Mouse (Mus musculus) MEL (cell line): ENCODE results near the gene Man2a1. TPM values are rescaled to one million over a fixed set of nuclear protein-coding genes. Genes with fewer than 3 reads are reported as not detected.

Source experiments
- DNase-seq: peaks from one replicate; pipeline ENCODE4 v3.0.0; 2011; ENCODE audit warnings: low read depth, low spot score
- H3K27ac ChIP-seq: 2 replicates; pipeline ENCODE4 v1.5.1; 2012; ENCODE audit warnings: low read depth, mild to moderate bottlenecking, control low read depth, low read length, moderate library complexity; ENCODE audit not compliant: control insufficient read depth
- H3K27me3 ChIP-seq, 2 experiments: fragments of 150-350 bp in 1 of 2; sonication (generic) in 1 of 2; 2 replicates each; pipeline ENCODE4 v1.6.1; 2012; ENCODE audit warnings: low read length in 2 of 2, mild to moderate bottlenecking in 2 of 2, improper control_type of control experiment in 1 of 2, moderate library complexity in 1 of 2; ENCODE audit not compliant: insufficient read depth in 2 of 2, control insufficient read depth in 1 of 2
- H3K36me3 ChIP-seq, 2 experiments: 2 replicates each; pipeline ENCODE4 v1.6.1; 2012 to 2014; ENCODE audit warnings: low read length in 2 of 2, improper control_type of control experiment in 1 of 2, inconsistent platforms in 1 of 2, mild to moderate bottlenecking in 1 of 2; ENCODE audit not compliant: insufficient read depth in 2 of 2, control insufficient read depth in 1 of 2
- H3K4me1 ChIP-seq, 2 experiments: fragments of 150-350 bp in 1 of 2; sonication (generic) in 1 of 2; 2 replicates each; pipeline ENCODE4 v1.6.1; 2012; ENCODE audit warnings: low read length in 2 of 2, improper control_type of control experiment in 1 of 2, mild to moderate bottlenecking in 1 of 2; ENCODE audit not compliant: insufficient read depth in 2 of 2, control insufficient read depth in 1 of 2
- H3K4me3 ChIP-seq, 2 experiments: fragments of 150-350 bp in 1 of 2; sonication (generic) in 1 of 2; 2 replicates each; pipeline ENCODE4 v1.5.1; 2012; ENCODE audit warnings: low read depth in 2 of 2, low read length in 2 of 2, mild to moderate bottlenecking in 2 of 2, moderate library complexity in 2 of 2, control low read depth in 1 of 2, improper control_type of control experiment in 1 of 2; ENCODE audit not compliant: control insufficient read depth in 1 of 2, insufficient read depth in 1 of 2
- H3K79me2 ChIP-seq: 2 replicates; pipeline ENCODE4 v1.6.1; 2012; ENCODE audit warnings: mild to moderate bottlenecking, low read length, moderate library complexity; ENCODE audit not compliant: control insufficient read depth, poor library complexity, insufficient read depth
- H3K9ac ChIP-seq: 2 replicates; pipeline ENCODE4 v1.6.1; 2012; ENCODE audit warnings: low read depth, mild to moderate bottlenecking, control low read depth, low read length, moderate library complexity; ENCODE audit not compliant: control insufficient read depth, poor library complexity, severe bottlenecking
- H3K9me3 ChIP-seq: fragments of 150-350 bp; sonication (generic); replicated peaks from 2 replicates; pipeline ENCODE4 v1.6.1; 2012; ENCODE audit warnings: mild to moderate bottlenecking, low read length, improper control_type of control experiment, moderate library complexity; ENCODE audit not compliant: insufficient read depth
- BHLHE40 ChIP-seq: IDR thresholded peaks from 2 replicates; pipeline ENCODE4 v1.6.1; 2012; ENCODE audit warnings: low read depth, mild to moderate bottlenecking, inconsistent platforms, low read length, improper control_type of control experiment, borderline replicate concordance
- CTCF ChIP-seq, 3 experiments: IDR thresholded peaks in 2 of 3; conservative IDR thresholded peaks in 1 of 3; 2 replicates each; pipeline ENCODE4 v1.5.1; 2011 to 2012; ENCODE audit warnings: low read length in 3 of 3, low read depth in 2 of 3, mild to moderate bottlenecking in 2 of 3, improper control_type of control experiment in 1 of 3, inconsistent platforms in 1 of 3, mixed read lengths in 1 of 3, moderate library complexity in 1 of 3; ENCODE audit not compliant: control insufficient read depth in 1 of 3, insufficient read depth in 1 of 3, poor library complexity in 1 of 3, severe bottlenecking in 1 of 3
- EP300 ChIP-seq, 2 experiments: IDR thresholded peaks; 2 replicates each; pipeline ENCODE4 v1.6.1; 2011; ENCODE audit warnings: improper control_type of control experiment in 2 of 2, low read length in 2 of 2, low read depth in 1 of 2, mild to moderate bottlenecking in 1 of 2
- ETS1 ChIP-seq: IDR thresholded peaks from 2 replicates; pipeline ENCODE4 v1.6.1; 2012; ENCODE audit warnings: low read depth, mild to moderate bottlenecking, inconsistent platforms, low read length, improper control_type of control experiment, moderate library complexity
- GATA1 ChIP-seq: IDR thresholded peaks from 2 replicates; pipeline ENCODE4 v1.6.1; 2011; ENCODE audit warnings: low read depth, low read length, improper control_type of control experiment
- MEF2A ChIP-seq: IDR thresholded peaks from 2 replicates; pipeline ENCODE4 v1.6.1; 2014; ENCODE audit warnings: low read depth, mild to moderate bottlenecking, inconsistent platforms, low read length, improper control_type of control experiment; ENCODE audit not compliant: poor library complexity, insufficient replicate concordance, severe bottlenecking; ENCODE audit errors: extremely low read depth
- MXI1 ChIP-seq: IDR thresholded peaks from 2 replicates; pipeline ENCODE4 v1.6.1; 2011; ENCODE audit warnings: mild to moderate bottlenecking, low read depth, low read length, improper control_type of control experiment
- MYB ChIP-seq: IDR thresholded peaks from 2 replicates; pipeline ENCODE4 v1.6.1; 2011; ENCODE audit warnings: mild to moderate bottlenecking, low read depth, low read length, improper control_type of control experiment
- MYC ChIP-seq: IDR thresholded peaks from 2 replicates; pipeline ENCODE4 v1.6.1; 2011; ENCODE audit warnings: low read depth, mild to moderate bottlenecking, low read length, improper control_type of control experiment, moderate library complexity
- NELFE ChIP-seq: IDR thresholded peaks from 2 replicates; pipeline ENCODE4 v1.6.1; 2011; ENCODE audit warnings: low read depth, low read length, improper control_type of control experiment
- NRF1 ChIP-seq: IDR thresholded peaks from 2 replicates; pipeline ENCODE4 v1.6.1; 2014; ENCODE audit warnings: low read depth, mild to moderate bottlenecking, inconsistent platforms, low read length, improper control_type of control experiment, moderate library complexity; ENCODE audit not compliant: poor library complexity, insufficient read depth, severe bottlenecking
- POLR2A ChIP-seq, 2 experiments: IDR thresholded peaks; 2 replicates each; pipeline ENCODE4 v1.6.1; 2011 to 2012; ENCODE audit warnings: low read length in 2 of 2, mild to moderate bottlenecking in 2 of 2, control low read depth in 1 of 2, improper control_type of control experiment in 1 of 2, low read depth in 1 of 2, moderate library complexity in 1 of 2; ENCODE audit not compliant: control insufficient read depth in 1 of 2, insufficient read depth in 1 of 2, poor library complexity in 1 of 2
- POLR2AphosphoS5 ChIP-seq: IDR thresholded peaks from 2 replicates; pipeline ENCODE4 v1.6.1; 2012; ENCODE audit warnings: low read depth, borderline replicate concordance, mild to moderate bottlenecking, inconsistent platforms, low read length, moderate library complexity, mixed read lengths
- SIN3A ChIP-seq: IDR thresholded peaks from 2 replicates; pipeline ENCODE4 v1.6.1; 2012; ENCODE audit warnings: low read length, improper control_type of control experiment, inconsistent platforms
- TBP ChIP-seq: IDR thresholded peaks from 2 replicates; pipeline ENCODE4 v1.8.0; 2011; ENCODE audit warnings: low read depth, low read length, improper control_type of control experiment
- USF2 ChIP-seq, 2 experiments: IDR thresholded peaks; 2 replicates each; pipeline ENCODE4 v1.6.1; 2011 to 2012; ENCODE audit warnings: improper control_type of control experiment in 2 of 2, low read length in 2 of 2, borderline replicate concordance in 1 of 2, inconsistent platforms in 1 of 2, low read depth in 1 of 2, mild to moderate bottlenecking in 1 of 2; ENCODE audit not compliant: insufficient read depth in 1 of 2
- ZC3H11A ChIP-seq: IDR thresholded peaks from 2 replicates; pipeline ENCODE4 v1.6.1; 2012; ENCODE audit warnings: low read depth, mild to moderate bottlenecking, inconsistent platforms, low read length, improper control_type of control experiment
- ZNF384 ChIP-seq: IDR thresholded peaks from 2 replicates; pipeline ENCODE4 v1.6.1; 2012; ENCODE audit warnings: low read depth, mild to moderate bottlenecking, inconsistent platforms, low read length, improper control_type of control experiment
- polyA plus RNA-seq, 2 experiments: library from polyadenylated mRNA; stranded (reverse) in 1 of 2; unstranded in 1 of 2; fragments of >175 nt in 1 of 2; fragments of >200 nt in 1 of 2; gene quantifications; 2 replicates each; pipeline versions ENCODE4 v1.2.1 to v1.2.4; 2012; ENCODE audit warnings: low replicate concordance in 2 of 2, low read depth in 1 of 2; ENCODE audit not compliant: insufficient read length in 2 of 2, insufficient read depth in 1 of 2, missing spikeins in 1 of 2
- total RNA-seq: library from RNA; depleted of rRNA; stranded (reverse); fragments of 300-350 nt; gene quantifications from 2 replicates; pipeline ENCODE4 v1.2.3, GENCODE M21; 2012

Gene Man2a1
- total and polyA plus RNA-seq, 3 experiments = 8.7 to 27.5 (median 9.1) TPM

DNA sequence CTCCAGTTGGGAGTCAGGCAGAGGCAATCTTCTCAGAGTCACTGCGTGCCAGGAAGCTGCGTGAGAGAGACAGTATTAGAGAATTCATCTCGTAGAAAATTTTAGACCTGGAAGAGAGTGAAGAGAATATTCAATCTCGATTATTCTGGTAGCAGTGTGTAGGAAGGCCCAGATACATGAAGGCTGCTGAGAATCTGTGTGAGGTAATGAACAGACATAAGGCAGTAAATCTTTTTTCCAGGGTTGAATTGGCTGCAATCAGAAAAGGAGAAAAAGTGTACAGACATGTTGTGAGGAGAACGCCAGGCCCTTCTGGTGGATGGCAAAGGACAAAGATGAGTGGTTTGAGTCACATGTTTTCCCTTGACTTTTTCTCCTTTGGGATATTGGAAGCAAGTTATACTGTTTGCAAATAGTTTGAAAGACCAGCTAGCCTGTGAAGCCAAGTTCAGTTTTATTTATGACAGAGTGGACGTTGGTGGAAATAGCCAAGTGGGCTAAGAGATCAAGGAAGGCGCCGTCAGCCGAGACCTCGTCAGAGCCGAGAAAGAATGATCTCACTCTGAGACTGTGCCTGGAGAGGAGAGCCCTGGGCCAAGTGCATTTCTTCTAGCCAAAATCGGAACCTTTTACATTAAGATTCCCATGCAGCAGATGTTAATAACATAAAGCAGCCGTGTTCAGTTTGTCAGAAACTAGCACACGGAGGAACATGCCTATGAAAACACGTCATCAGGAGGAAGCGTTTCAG is 11.8 kb downstream of the Man2a1 start (continued):
- no peak for TF ChIP-seq MEF2A

DNA sequence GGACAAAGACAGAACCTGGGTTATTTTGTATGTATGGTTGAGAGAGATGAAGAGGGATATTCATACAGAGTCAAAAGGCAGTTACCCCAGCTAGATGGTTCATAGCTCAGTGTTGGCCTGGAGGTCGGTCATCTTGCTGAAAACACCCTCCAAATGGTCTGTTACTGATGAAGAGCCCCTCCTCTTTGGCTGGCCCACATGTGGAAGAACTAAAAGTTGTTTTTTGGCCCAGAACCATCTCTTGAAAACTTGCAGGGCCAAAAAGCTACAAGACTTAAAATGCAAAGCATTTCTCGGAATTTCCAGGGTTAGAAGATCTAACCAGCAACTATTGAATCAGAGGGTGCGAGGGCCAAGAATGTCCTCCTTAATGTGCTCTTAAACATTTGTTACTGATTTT is 12.4 kb downstream of the Man2a1 start:
- H3K4me1 ChIP-seq = peaks cover under 1 to 4% of the 10 kb centered on the region in 2 experiments; a peak in 2 of 4 replicates
- no peak for DNase-seq
- no peaks in the 10 kb centered on the region for H3K9me3 ChIP-seq
- H3K4me3 ChIP-seq = no peak overlapping the region
- H3K27ac ChIP-seq = no peak overlapping the region
- no peaks in the 10 kb centered on the region for H3K27me3 ChIP-seq
- no peak overlapping the region for H3K9ac ChIP-seq
- H3K79me2 ChIP-seq = peaks cover 6% of the 10 kb centered on the region; the same call in 1 of the 2 replicates
- H3K36me3 ChIP-seq = peaks cover 0 to 5% of the 10 kb centered on the region in 2 experiments
- TF ChIP-seq MYB = no peak
- TF ChIP-seq GATA1 = no peak
- TF ChIP-seq CTCF (IDR thresholded peaks at IDR 0.05 in 2 of 3, conservative IDR thresholded peaks at IDR 0.05 in 1 of 3; ENCODE audit: control insufficient read depth in 1 of 3, insufficient read depth in 1 of 3, low read depth in 2 of 3, low read length in 3 of 3, poor library complexity in 1 of 3, severe bottlenecking in 1 of 3) = no peak
- no peak for TF ChIP-seq ETS1
- TF ChIP-seq BHLHE40 = no peak
- no peak for TF ChIP-seq POLR2A (IDR thresholded peaks at IDR 0.05; ENCODE audit: control insufficient read depth in 1 of 2, insufficient read depth in 1 of 2, low read depth in 1 of 2, low read length in 2 of 2, poor library complexity in 1 of 2)
- TF ChIP-seq NRF1 = no peak
- TF ChIP-seq TBP = no peak
- no peak for TF ChIP-seq MEF2A
- no peak for TF ChIP-seq ZNF384
- TF ChIP-seq SIN3A = no peak
- TF ChIP-seq ZC3H11A = no peak
- no peak for TF ChIP-seq MYC
- no peak for TF ChIP-seq USF2 (IDR thresholded peaks at IDR 0.05; ENCODE audit: borderline replicate concordance in 1 of 2, insufficient read depth in 1 of 2, low read depth in 1 of 2, low read length in 2 of 2)
- TF ChIP-seq EP300 (IDR thresholded peaks at IDR 0.05; ENCODE audit: low read depth in 1 of 2, low read length in 2 of 2) = no peak
- no peak for TF ChIP-seq MXI1
- no peak for TF ChIP-seq NELFE
- no peak for TF ChIP-seq POLR2AphosphoS5
